Mouse (Mus musculus) C2C12 (cell line): ENCODE measurements around the gene Akr7a5.

Experiments used
- CTCF ChIP-seq: IDR thresholded peaks from one replicate; pipeline ENCODE4 v1.5.1; 2011; ENCODE audit not compliant: control insufficient read depth, insufficient read depth, insufficient read length
- USF1 ChIP-seq: IDR thresholded peaks from one replicate; pipeline ENCODE4 v1.6.1; 2011; ENCODE audit warnings: low read depth, mild to moderate bottlenecking, control low read depth, moderate library complexity

DNA sequence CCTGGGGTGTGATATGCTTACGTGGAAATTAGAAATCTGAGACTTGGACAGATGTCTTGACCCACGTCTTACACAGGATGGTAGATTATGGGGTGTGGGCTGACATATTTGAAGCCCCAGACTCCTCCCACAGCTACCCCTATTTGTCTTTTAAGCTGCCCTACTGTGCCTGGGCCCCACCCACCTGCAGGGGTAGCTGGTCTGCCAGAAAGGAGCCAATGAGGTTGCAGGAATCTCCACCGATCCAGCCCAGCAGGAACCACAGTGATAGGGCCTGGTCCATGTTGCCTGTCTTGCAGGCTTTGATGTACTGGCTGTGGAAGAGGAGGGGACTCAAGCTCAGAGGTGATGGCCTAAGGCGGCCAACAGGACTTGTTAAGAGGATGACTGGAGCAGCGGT is 8.3 kb upstream of the Akr7a5 start:
- no peak for TF ChIP-seq CTCF
- TF ChIP-seq USF1: no peak
